Mouse (Mus musculus): ENCODE measurements at regions not wholly inside any gene's neighbourhood (a gene's known extent, or its start where the extent isn't known, plus 50 kb on each side); places are given as distances from the start of the nearest gene placed in this dataset.

DNA sequence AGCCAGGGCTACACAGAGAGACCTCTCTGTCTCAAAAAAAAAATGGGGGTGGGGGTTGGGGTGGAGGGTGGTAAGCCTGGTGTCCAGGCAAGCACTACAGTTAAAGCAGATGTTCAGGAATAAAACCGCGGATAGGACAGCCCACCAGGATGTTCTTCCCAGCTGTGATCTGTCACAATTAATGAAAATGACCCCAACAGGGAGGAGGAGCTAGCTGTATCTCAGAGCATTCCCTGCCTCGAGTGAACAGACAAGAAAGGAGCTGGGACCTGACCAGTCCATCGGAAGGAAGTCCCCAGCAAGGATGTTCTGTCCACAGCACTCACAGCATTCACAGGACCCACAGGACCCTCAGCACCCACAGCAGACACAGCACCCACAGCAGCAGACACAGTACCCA, 80.4 kb downstream of the Utp6 start:
- intact Hi-C loops (cut with DNase I) = no loop called here
- DNase-seq (ENCODE audit: low spot score in 2 of 2) = no peak

- intact Hi-C loops (cut with DNase I) = no loop called here
- no peak for DNase-seq (ENCODE audit: low spot score in 2 of 2)
Measured at GRCm38 (mm10) chr11:79878091-79878490, 84.1 kb downstream of the Utp6 start.

- intact Hi-C loops (cut with DNase I) = no loop called here
- DNase-seq (ENCODE audit: low spot score in 2 of 2) = peak; percentile 5 to 37
Measured at GRCm38 (mm10) chr11:79877184-79877745, 84.9 kb downstream of the Utp6 start.

- no peak for DNase-seq (ENCODE audit: low spot score in 2 of 2)
- intact Hi-C loops (cut with DNase I) = no loop called here
Measured at GRCm38 (mm10) chr11:79871783-79872628, 90.2 kb downstream of the Utp6 start.

DNA sequence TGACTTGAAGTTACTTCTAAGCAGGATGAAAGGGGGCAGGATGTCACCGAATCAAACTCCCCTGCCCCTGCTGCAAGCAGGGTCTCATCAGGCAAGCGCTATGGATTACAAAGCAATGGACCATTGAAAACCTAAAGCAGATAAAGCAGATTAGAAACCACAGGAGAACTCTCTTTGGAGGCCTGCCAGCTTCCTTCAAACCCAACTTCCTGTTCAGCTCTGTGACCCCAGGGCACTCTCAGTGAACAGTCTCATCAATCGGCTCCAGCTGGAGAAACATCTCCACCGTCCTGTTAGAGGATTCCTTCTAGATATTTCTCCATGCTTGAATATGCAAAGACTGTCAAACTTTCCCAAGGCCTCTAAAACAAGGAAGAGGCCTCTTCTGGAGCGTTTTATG, 92.0 kb downstream of the Utp6 start:
- intact Hi-C loops (cut with DNase I) = no loop called here
- DNase-seq (ENCODE audit: low spot score in 2 of 2) = no peak

DNA sequence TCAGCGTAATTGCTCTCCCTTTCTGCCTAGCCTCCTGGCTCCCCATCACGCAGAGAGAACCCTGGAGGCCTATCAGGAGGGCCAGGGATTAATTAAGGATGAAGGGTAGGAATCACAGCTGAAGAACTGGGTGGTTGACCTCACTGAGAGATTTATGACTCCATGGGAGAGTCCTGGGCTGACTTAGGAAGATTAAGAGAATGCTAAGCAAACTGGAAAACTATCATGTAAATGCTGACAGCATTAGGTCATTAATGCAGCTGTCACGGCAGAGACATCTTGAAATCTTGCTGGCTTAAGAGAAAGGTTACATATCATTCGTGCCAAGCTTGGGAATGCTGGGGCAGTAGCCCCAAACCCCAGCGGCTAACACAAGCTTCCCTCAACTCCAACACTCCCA, 93.2 kb downstream of the Utp6 start:
- intact Hi-C loops (cut with DNase I) = no loop called here
- no peak for DNase-seq (ENCODE audit: low spot score in 2 of 2)

DNA sequence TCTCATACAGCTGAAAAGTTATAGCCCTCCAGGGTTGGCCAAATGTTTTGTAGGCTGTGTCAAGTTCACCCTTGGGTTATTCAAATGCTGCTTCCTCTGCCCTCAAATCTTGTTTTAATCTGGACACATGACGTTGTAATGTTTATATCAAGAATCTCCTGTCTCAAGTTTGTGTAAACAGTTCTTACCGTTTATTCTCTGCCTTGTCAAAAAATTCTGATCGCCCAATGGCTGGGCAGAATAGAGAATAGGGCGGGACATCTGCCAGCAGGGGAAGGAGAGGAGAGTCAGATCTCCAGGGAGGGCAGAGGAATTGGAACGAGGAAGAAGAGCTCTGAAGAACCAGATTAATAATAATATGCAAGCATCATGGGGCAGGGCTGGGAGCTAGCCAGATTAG, 97.4 kb downstream of the Utp6 start:
- intact Hi-C loops (cut with DNase I) = no loop called here
- DNase-seq (ENCODE audit: low spot score in 2 of 2) = no peak

- peak in 1 of 2 experiments; percentile 13 for DNase-seq (ENCODE audit: low spot score in 2 of 2)
- intact Hi-C loops (cut with DNase I) = no loop called here
Measured at GRCm38 (mm10) chr11:79863487-79864175, 98.6 kb downstream of the Utp6 start.

GRCm38 (mm10) chr11:79860611-79861067, 101.6 kb downstream of the Utp6 start:
- intact Hi-C loops (cut with DNase I) = no loop called here
- no peak for DNase-seq (ENCODE audit: low spot score in 2 of 2)

GRCm38 (mm10) chr11:79856376-79856775, 105.8 kb downstream of the Utp6 start:
- intact Hi-C loops (cut with DNase I) = no loop called here
- DNase-seq (ENCODE audit: low spot score in 2 of 2) = peak; percentile 8 to 37

GRCm38 (mm10) chr11:79849545-79849944, 112.6 kb downstream of the Utp6 start:
- intact Hi-C loops (cut with DNase I) = no loop called here
- no peak for DNase-seq (ENCODE audit: low spot score in 2 of 2)

- intact Hi-C loops (cut with DNase I) = no loop called here
Measured at GRCm38 (mm10) chr11:79844436-79844835, 117.8 kb downstream of the Utp6 start.

GRCm38 (mm10) chr11:79843021-79843420, 119.2 kb downstream of the Utp6 start:
- intact Hi-C loops (cut with DNase I) = no loop called here
- DNase-seq (ENCODE audit: low spot score in 2 of 2) = no peak

More at GRCm38 (mm10) chr11:79844436-79844835, 117.8 kb downstream of the Utp6 start:
- DNase-seq (ENCODE audit: low spot score in 2 of 2) = no peak

- intact Hi-C loops (cut with DNase I) = no loop called here
Measured at GRCm38 (mm10) chr11:79839973-79840372, 122.2 kb downstream of the Utp6 start.

GRCm38 (mm10) chr11:79838051-79838450, 124.1 kb downstream of the Utp6 start:
- intact Hi-C loops (cut with DNase I) = no loop called here
- DNase-seq (ENCODE audit: low spot score in 2 of 2) = no peak

More at GRCm38 (mm10) chr11:79839973-79840372, 122.2 kb downstream of the Utp6 start:
- no peak for DNase-seq (ENCODE audit: low spot score in 2 of 2)

- intact Hi-C loops (cut with DNase I) = no loop called here
- no peak for DNase-seq (ENCODE audit: low spot score in 2 of 2)
Measured at GRCm38 (mm10) chr11:79837076-79837990, 124.9 kb downstream of the Utp6 start.

- no peak for DNase-seq (ENCODE audit: low spot score in 2 of 2)
- intact Hi-C loops (cut with DNase I) = no loop called here
Measured at GRCm38 (mm10) chr11:79835873-79836272, 126.3 kb downstream of the Utp6 start.

DNA sequence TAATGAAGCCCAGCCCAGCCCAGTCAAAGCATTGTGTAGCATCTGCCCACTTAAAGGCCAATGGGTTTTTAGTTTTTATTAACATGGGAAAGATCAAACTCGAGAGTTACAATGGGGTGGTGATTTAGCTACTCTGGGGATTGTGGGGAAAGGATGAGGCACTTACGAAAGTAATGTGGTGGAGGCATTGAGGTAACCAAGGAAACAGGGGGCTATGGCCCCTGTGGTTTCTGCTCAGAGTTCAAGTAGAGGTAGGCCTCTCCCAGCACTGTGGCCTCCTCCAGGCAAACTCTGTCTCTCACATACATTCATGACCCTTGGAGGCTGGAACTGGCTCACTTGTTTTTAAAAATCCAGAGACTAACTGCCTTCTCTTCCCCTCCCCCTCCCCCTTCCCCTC, 128.4 kb downstream of the Utp6 start:
- DNase-seq (ENCODE audit: low spot score in 2 of 2) = no peak
- intact Hi-C loops (cut with DNase I) = no loop called here

- DNase-seq (ENCODE audit: low spot score in 2 of 2) = no peak
- intact Hi-C loops (cut with DNase I) = no loop called here
Measured at GRCm38 (mm10) chr11:79831591-79832320, 130.4 kb downstream of the Utp6 start.

All from left cerebral cortex, postnatal 25 days (tissue).